Mouse (Mus musculus) fat pad, adult 2 months (tissue): Measurements from ENCODE around the gene Gm9857.

Experiments used
- DNase-seq: peaks from one replicate; pipeline ENCODE4 v3.0.0-alpha.2; 2011; ENCODE audit warnings: low read depth, low spot score; ENCODE audit errors: extremely low read depth

Gene Gm9857

GRCm38 (mm10) chr3:108940001-108940633 lies at the start of gene Gm9857:
Gm9857 (minus strand) TSS chr3:108940445.
- DNase-seq: no peak

GRCm38 (mm10) chr3:108987009-108987659 lies 46.9 kb upstream of the Gm9857 start:
- no peak for DNase-seq

GRCm38 (mm10) chr3:108986534-108986933 lies 46.3 kb upstream of the Gm9857 start:
- no peak for DNase-seq

- no peak for DNase-seq
Observed at GRCm38 (mm10) chr3:108983989-108984388, 43.7 kb upstream of the Gm9857 start.

GRCm38 (mm10) chr3:108981946-108982345 lies 41.7 kb upstream of the Gm9857 start:
- no peak for DNase-seq

GRCm38 (mm10) chr3:108977340-108978030 lies 37.2 kb upstream of the Gm9857 start:
- no peak for DNase-seq

GRCm38 (mm10) chr3:108974920-108975485 lies 34.8 kb upstream of the Gm9857 start:
- no peak for DNase-seq

- no peak for DNase-seq
Observed at GRCm38 (mm10) chr3:108973980-108974660, 33.9 kb upstream of the Gm9857 start.

GRCm38 (mm10) chr3:108966051-108966450 lies 25.8 kb upstream of the Gm9857 start:
- no peak for DNase-seq

GRCm38 (mm10) chr3:108964361-108965044 lies 24.3 kb upstream of the Gm9857 start:
- DNase-seq: no peak

- DNase-seq: no peak
Observed at GRCm38 (mm10) chr3:108963776-108964175, 23.5 kb upstream of the Gm9857 start.

- DNase-seq: no peak
Observed at GRCm38 (mm10) chr3:108963278-108963677, 23.0 kb upstream of the Gm9857 start.

GRCm38 (mm10) chr3:108961655-108962054 lies 21.4 kb upstream of the Gm9857 start:
- no peak for DNase-seq

GRCm38 (mm10) chr3:108961226-108961625 lies 21.0 kb upstream of the Gm9857 start:
- no peak for DNase-seq

GRCm38 (mm10) chr3:108959680-108960295 lies 19.5 kb upstream of the Gm9857 start:
- no peak for DNase-seq

- DNase-seq: no peak
Observed at GRCm38 (mm10) chr3:108957976-108958375, 17.7 kb upstream of the Gm9857 start.

- no peak for DNase-seq
Observed at GRCm38 (mm10) chr3:108940996-108941395, 751 bp upstream of the Gm9857 start.

GRCm38 (mm10) chr3:108939573-108939972 lies 672 bp downstream of the Gm9857 start, which contains the start of gene Henmt1:
Henmt1 (plus strand) TSS chr3:108939873.
- no peak for DNase-seq

- DNase-seq: no peak
Observed at GRCm38 (mm10) chr3:108938691-108939090, 1.6 kb downstream of the Gm9857 start.

- DNase-seq: no peak
Observed at GRCm38 (mm10) chr3:108933557-108933956, 6.7 kb downstream of the Gm9857 start.
